In genomic region chr15:87543599-87544338, GRCm38 (mm10) we compare ENCODE assay signal across 8 mouse cellular contexts. TPM values are rescaled to one million over a fixed set of nuclear protein-coding genes. Genes with fewer than 3 reads are reported as not detected.
A peak's percentile ranks its signal among the peaks of the same experiment; 100 is the strongest.
DNase-seq lines count a peak whose midpoint lies in the region; ATAC-seq and TF ChIP-seq lines count a peak whose summit lies in the region.

Fam19a5 (plus strand) TSS chr15:87544299.

- no peak within 1 kb of the TSS for H3K4me3 ChIP-seq in kidney, adult 2 months (ENCODE audit: insufficient read depth, low read depth, low read length)
- H3K4me3 ChIP-seq in forebrain, embryonic 15.5 days = peak within 1 kb of the TSS; percentile 87
- peak within 1 kb of the TSS; percentile 87 for H3K4me3 ChIP-seq in neural tube, embryonic 13.5 days

- no peaks in the 10 kb centered on the region for H3K36me3 ChIP-seq in kidney, adult 2 months (ENCODE audit: control insufficient read depth, insufficient read depth, low read length)
- no peaks in the 10 kb centered on the region for H3K36me3 ChIP-seq in forebrain, embryonic 15.5 days
- no peaks in the 10 kb centered on the region for H3K36me3 ChIP-seq in neural tube, embryonic 13.5 days

- peak within 1 kb of the TSS; percentile 90 for H3K9ac ChIP-seq in forebrain, embryonic 15.5 days (replicated peaks)
- H3K9ac ChIP-seq in neural tube, embryonic 13.5 days = peak within 1 kb of the TSS; percentile 93

- no peaks in the 10 kb centered on the region for H3K4me1 ChIP-seq in kidney, adult 2 months (ENCODE audit: control insufficient read depth, insufficient read depth, low read length)
- H3K4me1 ChIP-seq in forebrain, embryonic 15.5 days = peaks cover 38% of the 10 kb centered on the region
- peaks cover 39% of the 10 kb centered on the region for H3K4me1 ChIP-seq in neural tube, embryonic 13.5 days (replicated peaks)

- no peak for TF ChIP-seq POLR2A in kidney, adult 2 months (IDR thresholded peaks at IDR 0.05; ENCODE audit: low read depth, low read length)

- ATAC-seq in forebrain, embryonic 15.5 days (replicated peaks) = peak; percentile 78
- ATAC-seq in neural tube, embryonic 13.5 days (ENCODE audit: low read depth) = peak; percentile 82

- 2% methylated on average over 49 of the region's 67 CpGs for WGBS in kidney, adult 2 months
- under 1% methylated on average over 33 of the region's 67 CpGs for WGBS in forebrain, embryonic 15.5 days
- 2% methylated on average over 34 of the region's 67 CpGs for WGBS in neural tube, embryonic 13.5 days

- no peaks in the 10 kb centered on the region for H3K27me3 ChIP-seq in kidney, adult 2 months (replicated peaks; ENCODE audit: control insufficient read depth, insufficient read depth, low read length)
- no peaks in the 10 kb centered on the region for H3K27me3 ChIP-seq in forebrain, embryonic 15.5 days
- peaks cover 29% of the 10 kb centered on the region for H3K27me3 ChIP-seq in neural tube, embryonic 13.5 days

- H3K4me2 ChIP-seq in forebrain, embryonic 15.5 days (replicated peaks) = peak within 1 kb of the TSS; percentile 80
- peak within 1 kb of the TSS; percentile 77 for H3K4me2 ChIP-seq in neural tube, embryonic 13.5 days

- DNase-seq in kidney, postnatal 10 days = peak; percentile 31
- DNase-seq in kidney, adult 2 months = no peak
- peak; percentile 77 for DNase-seq in cerebellum, adult 11-12 months
- peak in 1 of 2 experiments; percentile 52 for DNase-seq in left cerebral cortex, adult 8-10 months (ENCODE audit: low spot score in 2 of 2)
- no peak for DNase-seq in thymus, postnatal 36 days
- DNase-seq in thymus, postnatal 14 days = no peak

- no peaks in the 10 kb centered on the region for H3K9me3 ChIP-seq in forebrain, embryonic 15.5 days
- no peaks in the 10 kb centered on the region for H3K9me3 ChIP-seq in neural tube, embryonic 13.5 days

- no peak within 1 kb of the TSS for H3K27ac ChIP-seq in kidney, adult 2 months (ENCODE audit: insufficient read depth, low read depth, low read length)
- peak within 1 kb of the TSS; percentile 80 for H3K27ac ChIP-seq in forebrain, embryonic 15.5 days (replicated peaks)
- peak within 1 kb of the TSS; percentile 88 for H3K27ac ChIP-seq in neural tube, embryonic 13.5 days (replicated peaks)

- no peak for TF ChIP-seq CTCF in kidney, adult 2 months (conservative IDR thresholded peaks at IDR 0.05; ENCODE audit: insufficient read depth, insufficient read length, low read depth, low read length)

RNA-seq across cellular contexts. Expression of gene Fam19a5, which starts in this region (rescaled TPM):
- 6.3 and 6.9 TPM in 2 replicates for polyA plus RNA-seq in kidney, adult 2 months (2012; rRNA removed)
- 17.6 and 18.0 TPM in 2 replicates for polyA plus RNA-seq in forebrain, embryonic 15.5 days (2015; fragmentation: Nextera tagmentation; extraction: Ambion mirVana)
- total RNA-seq in left cerebral cortex, adult 8-10 months (2022) = 100 to 1,000 TPM in 3 of 4 experiments, 10 to 100 TPM in 1; 96.5 to 107 (median 105) TPM
- 19.8 and 22.9 TPM in 2 replicates for polyA plus RNA-seq in neural tube, embryonic 13.5 days (2015; fragmentation: Nextera tagmentation; extraction: Ambion mirVana)

Comparison
In these comparisons a context has a peak if more than half of its experiments do, and no peak if none do; other contexts are left out.
1. DNase-seq: peak in kidney, postnatal 10 days (single experiment) and cerebellum, adult 11-12 months (single experiment); none in kidney, adult 2 months (single experiment), thymus, postnatal 36 days (0 of 2) and thymus, postnatal 14 days (single experiment).